Mouse (Mus musculus) heart, embryonic 16.5 days (tissue): ENCODE results near the gene Hdac1. TPM values are rescaled to one million over a fixed set of nuclear protein-coding genes. Genes with fewer than 3 reads are reported as not detected.

Experiments
- ATAC-seq: fragments of 200-750 bp; cut with Nextera tagmentation; replicated peaks from 2 replicates; pipeline ENCODE4 v1.8.0; 2017; ENCODE audit warnings: moderate number of reproducible peaks; ENCODE audit not compliant: insufficient read depth, low FRiP score; ENCODE audit errors: extremely low read depth
- H3K27ac ChIP-seq: fragments of 300-500 bp; sonication (generic); 2 replicates; pipeline ENCODE4 v1.5.1; 2014; ENCODE audit warnings: mild to moderate bottlenecking, low read length, control low read depth, moderate library complexity
- H3K27me3 ChIP-seq: fragments of 300-500 bp; sonication (generic); 2 replicates; pipeline ENCODE4 v1.6.1; 2014; ENCODE audit warnings: low read length, mixed read lengths; ENCODE audit not compliant: control insufficient read depth, insufficient read depth
- H3K36me3 ChIP-seq: fragments of 300-500 bp; sonication (generic); 2 replicates; pipeline ENCODE4 v1.6.1; 2014; ENCODE audit not compliant: control insufficient read depth, insufficient read depth
- H3K4me1 ChIP-seq: fragments of 300-500 bp; sonication (generic); 2 replicates; pipeline ENCODE4 v1.6.1; 2014; ENCODE audit warnings: low read length, mixed read lengths; ENCODE audit not compliant: control insufficient read depth, insufficient read depth
- H3K4me2 ChIP-seq: fragments of 300-500 bp; sonication (generic); 2 replicates; pipeline ENCODE4 v1.6.1; 2014; ENCODE audit warnings: low read depth, mild to moderate bottlenecking, control low read depth, low read length
- H3K4me3 ChIP-seq: fragments of 300-500 bp; sonication (generic); 2 replicates; pipeline ENCODE4 v1.5.1; 2014; ENCODE audit warnings: mild to moderate bottlenecking, control low read depth, low read length
- H3K9ac ChIP-seq: fragments of 300-500 bp; sonication (generic); 2 replicates; pipeline ENCODE4 v1.6.1; 2014; ENCODE audit warnings: low read length, control low read depth
- H3K9me3 ChIP-seq: fragments of 300-500 bp; sonication (generic); replicated peaks from 2 replicates; pipeline ENCODE4 v1.6.1; 2016; ENCODE audit warnings: low read length; ENCODE audit not compliant: control insufficient read depth
- WGBS: fragments of 180-500 bp; shearing (Covaris S2); extraction: QIAGEN DNeasy Blood & Tissue Kit; methylation state at CpG from one replicate; pipeline ENCODE4 v1.1.7; 2014; 5-methylcytosine and 5-hydroxymethylcytosine counted together
- polyA plus RNA-seq: library from polyadenylated mRNA; unstranded; fragments of >200 nt; fragmentation: Nextera tagmentation; extraction: Ambion mirVana; gene quantifications from 2 replicates; pipeline ENCODE4 v1.2.1, GENCODE M21; 2015

Hdac1 gene
- polyA plus RNA-seq, 1 experiment from 2014 or later, result 139 TPM

- WGBS, result 79% methylated on average over 3 of the region's 3 CpGs
- Histone ChIP-seq H3K9ac (no peak overlapping the region), H3K4me3 (no peak overlapping the region), H3K4me2 (no peak overlapping the region), H3K27ac (no peak overlapping the region), H3K27me3 (no peaks in the 10 kb centered on the region), H3K4me1 (peaks cover 10% of the 10 kb centered on the region), H3K36me3 (peaks cover 61% of the 10 kb centered on the region), H3K9me3 (no peaks in the 10 kb centered on the region)
- ATAC-seq, result no peak
Measured at GRCm38 (mm10) chr4:129525889-129526288, 16.6 kb downstream of the Hdac1 start.

- H3K27ac ChIP-seq, result peak overlapping the region; percentile 4
- no peak overlapping the region for H3K4me2 ChIP-seq
- H3K4me3 ChIP-seq, result no peak overlapping the region
- H3K4me1 ChIP-seq, result peaks cover 10% of the 10 kb centered on the region
- H3K9ac ChIP-seq, result no peak overlapping the region
- no peak for ATAC-seq
- H3K9me3 ChIP-seq, result no peaks in the 10 kb centered on the region
- WGBS, result 73% methylated on average over 5 of the region's 5 CpGs
- H3K27me3 ChIP-seq, result no peaks in the 10 kb centered on the region
- peaks cover 61% of the 10 kb centered on the region for H3K36me3 ChIP-seq
Measured at GRCm38 (mm10) chr4:129525338-129525737, 17.2 kb downstream of the Hdac1 start.

GRCm38 (mm10) chr4:129518519-129518918 is 24.0 kb downstream of the Hdac1 start:
- H3K9me3 ChIP-seq, result no peaks in the 10 kb centered on the region
- H3K4me1 ChIP-seq, result peaks cover 11% of the 10 kb centered on the region
- no peaks in the 10 kb centered on the region for H3K27me3 ChIP-seq
- no peak for ATAC-seq
- H3K36me3 ChIP-seq, result peaks cover 43% of the 10 kb centered on the region
- H3K4me2 ChIP-seq, result no peak overlapping the region
- no peak overlapping the region for H3K9ac ChIP-seq
- H3K27ac ChIP-seq, result no peak overlapping the region
- WGBS, result 81% methylated on average over 8 of the region's 8 CpGs
- H3K4me3 ChIP-seq, result no peak overlapping the region

GRCm38 (mm10) chr4:129516925-129517324 is 25.6 kb downstream of the Hdac1 start:
- 43% methylated on average over 2 of the region's 2 CpGs for WGBS
- Histone ChIP-seq H3K4me3 (no peak overlapping the region), H3K27ac (0 out of 2 replicates have a peak overlapping the region, but pooled peaks have one; percentile 30), H3K9ac (no peak overlapping the region), H3K36me3 (peaks cover 29% of the 10 kb centered on the region), H3K27me3 (no peaks in the 10 kb centered on the region), H3K9me3 (no peaks in the 10 kb centered on the region), H3K4me1 (peaks cover 20% of the 10 kb centered on the region), H3K4me2 (no peak overlapping the region)
- ATAC-seq, result no peak

- Histone ChIP-seq H3K27me3 (no peaks in the 10 kb centered on the region), H3K9ac (peak overlapping the region; percentile 96), H3K4me1 (peaks cover 22% of the 10 kb centered on the region), H3K27ac (peak overlapping the region; percentile 94), H3K4me3 (peak overlapping the region; percentile 94), H3K4me2 (peak overlapping the region; percentile 68), H3K36me3 (peaks cover 7% of the 10 kb centered on the region), H3K9me3 (no peaks in the 10 kb centered on the region)
- peak; percentile 53 for ATAC-seq
- under 1% methylated on average over 33 of the region's 35 CpGs for WGBS
Measured at GRCm38 (mm10) chr4:129514300-129514898, 28.1 kb downstream of the Hdac1 start.

GRCm38 (mm10) chr4:129513891-129514290 is 28.6 kb downstream of the Hdac1 start:
- peak overlapping the region; percentile 68 for H3K4me2 ChIP-seq
- peak; percentile 47 for ATAC-seq
- peak overlapping the region; percentile 94 for H3K27ac ChIP-seq
- H3K4me3 ChIP-seq, result peak overlapping the region; percentile 94
- H3K27me3 ChIP-seq, result no peaks in the 10 kb centered on the region
- peaks cover 26% of the 10 kb centered on the region for H3K4me1 ChIP-seq
- peaks cover 7% of the 10 kb centered on the region for H3K36me3 ChIP-seq
- peak overlapping the region; percentile 96 for H3K9ac ChIP-seq
- no peaks in the 10 kb centered on the region for H3K9me3 ChIP-seq
- under 1% methylated on average over 43 of the region's 57 CpGs for WGBS

GRCm38 (mm10) chr4:129513086-129513767 is 29.3 kb downstream of the Hdac1 start, which contains the start of gene Marcksl1:
Marcksl1 (plus strand) TSS chr4:129513581.
- peak; percentile 87 for ATAC-seq

GRCm38 (mm10) chr4:129511413-129512096 is 31.0 kb downstream of the Hdac1 start:
- H3K36me3 ChIP-seq, result peaks cover 1% of the 10 kb centered on the region; the same call in 1 of the 2 replicates
- no peak overlapping the region for H3K4me2 ChIP-seq
- no peak for ATAC-seq
- no peaks in the 10 kb centered on the region for H3K9me3 ChIP-seq
- H3K27ac ChIP-seq, result no peak overlapping the region; the same call in 1 of the 2 replicates
- H3K9ac ChIP-seq, result no peak overlapping the region
- H3K4me3 ChIP-seq, result no peak overlapping the region
- H3K27me3 ChIP-seq, result no peaks in the 10 kb centered on the region
- WGBS, result 66% methylated on average over 6 of the region's 6 CpGs
- H3K4me1 ChIP-seq, result peaks cover 40% of the 10 kb centered on the region

More at GRCm38 (mm10) chr4:129513086-129513767, 29.3 kb downstream of the Hdac1 start, which contains the start of gene Marcksl1:
- H3K36me3 ChIP-seq, result peaks cover 4% of the 10 kb centered on the region; the same call in 1 of the 2 replicates
- 7% methylated on average over 47 of the region's 47 CpGs for WGBS
- H3K4me2 ChIP-seq, result peak within 1 kb of the TSS; percentile 68
- H3K27ac ChIP-seq, result peak within 1 kb of the TSS; percentile 94
- H3K4me3 ChIP-seq, result peak within 1 kb of the TSS; percentile 94
- peak within 1 kb of the TSS; percentile 96 for H3K9ac ChIP-seq
- H3K9me3 ChIP-seq, result no peaks in the 10 kb centered on the region
- H3K27me3 ChIP-seq, result no peaks in the 10 kb centered on the region
- H3K4me1 ChIP-seq, result peaks cover 32% of the 10 kb centered on the region
